Mouse (Mus musculus): ENCODE measurements around the gene Rpgrip1l. TPM values are rescaled to one million over a fixed set of nuclear protein-coding genes. Genes with fewer than 3 reads are reported as not detected.

The Rpgrip1l gene
- polyA plus RNA-seq, 1 experiment from 2014 or later, result 9.9 TPM

GRCm38 (mm10) chr8:91349816-91350215 is 36.8 kb upstream of the Rpgrip1l start:
- Histone ChIP-seq H3K4me1 (replicated peaks) (peaks cover 7% of the 10 kb centered on the region), H3K9ac (no peak overlapping the region), H3K9me3 (no peaks in the 10 kb centered on the region), H3K4me3 (no peak overlapping the region), H3K36me3 (no peaks in the 10 kb centered on the region), H3K27ac (replicated peaks) (no peak overlapping the region), H3K4me2 (no peak overlapping the region), H3K27me3 (no peaks in the 10 kb centered on the region)
- no peak for ATAC-seq (ENCODE audit: low FRiP score, low read depth)
- WGBS, result 92% methylated on average over 7 of the region's 7 CpGs

DNA sequence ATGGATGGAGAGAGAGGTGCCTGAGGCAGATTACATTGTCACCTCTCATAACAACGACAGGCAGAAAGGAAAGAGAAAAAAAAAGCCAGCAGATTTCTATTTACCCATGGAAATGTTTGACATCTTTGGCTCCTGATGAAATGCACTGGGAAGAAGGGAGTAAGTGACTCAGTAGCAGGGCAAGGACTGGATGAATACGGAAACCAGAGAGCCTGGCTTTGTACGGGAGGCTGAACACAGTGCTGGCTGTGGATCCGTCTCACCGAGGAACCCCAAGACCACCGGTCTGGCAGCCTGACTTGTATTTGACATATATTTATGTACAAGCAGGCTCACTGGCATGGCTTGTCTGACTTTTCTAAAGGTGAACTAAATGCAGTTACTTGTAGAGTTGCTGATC is 34.5 kb upstream of the Rpgrip1l start:
- WGBS, result 70% methylated on average over 6 of the region's 6 CpGs
- no peak overlapping the region for H3K27ac ChIP-seq (replicated peaks)
- no peak for ATAC-seq (ENCODE audit: low FRiP score, low read depth)

GRCm38 (mm10) chr8:91347146-91347545 is 34.1 kb upstream of the Rpgrip1l start:
- no peaks in the 10 kb centered on the region for H3K9me3 ChIP-seq
- no peak overlapping the region for H3K4me3 ChIP-seq
- no peaks in the 10 kb centered on the region for H3K36me3 ChIP-seq
- H3K27ac ChIP-seq (replicated peaks), result no peak overlapping the region
- peaks cover 3% of the 10 kb centered on the region; the same call in 1 of the 2 replicates for H3K4me1 ChIP-seq (replicated peaks)
- 88% methylated on average over 10 of the region's 10 CpGs for WGBS
- no peak overlapping the region for H3K9ac ChIP-seq
- no peak overlapping the region for H3K4me2 ChIP-seq
- no peak for ATAC-seq (ENCODE audit: low FRiP score, low read depth)
- no peaks in the 10 kb centered on the region for H3K27me3 ChIP-seq

More for the DNA sequence above, 34.5 kb upstream of the Rpgrip1l start:
- no peak overlapping the region for H3K9ac ChIP-seq
- no peaks in the 10 kb centered on the region for H3K36me3 ChIP-seq
- no peaks in the 10 kb centered on the region for H3K9me3 ChIP-seq
- no peak overlapping the region for H3K4me2 ChIP-seq
- no peak overlapping the region for H3K4me3 ChIP-seq
- H3K27me3 ChIP-seq, result no peaks in the 10 kb centered on the region
- peaks cover 3% of the 10 kb centered on the region; the same call in 1 of the 2 replicates for H3K4me1 ChIP-seq (replicated peaks)

GRCm38 (mm10) chr8:91344659-91345058 is 31.6 kb upstream of the Rpgrip1l start:
- Histone ChIP-seq H3K4me1 (replicated peaks) (no peaks in the 10 kb centered on the region), H3K4me3 (no peak overlapping the region), H3K27me3 (no peaks in the 10 kb centered on the region), H3K27ac (replicated peaks) (no peak overlapping the region), H3K36me3 (no peaks in the 10 kb centered on the region), H3K9me3 (no peaks in the 10 kb centered on the region), H3K9ac (no peak overlapping the region), H3K4me2 (no peak overlapping the region)
- ATAC-seq (ENCODE audit: low FRiP score, low read depth), result no peak
- WGBS, result 94% methylated on average over 11 of the region's 11 CpGs

GRCm38 (mm10) chr8:91342798-91343197 is 29.7 kb upstream of the Rpgrip1l start:
- Histone ChIP-seq H3K4me3 (no peak overlapping the region), H3K27me3 (no peaks in the 10 kb centered on the region), H3K27ac (replicated peaks) (no peak overlapping the region), H3K9ac (no peak overlapping the region), H3K4me2 (no peak overlapping the region), H3K9me3 (no peaks in the 10 kb centered on the region), H3K4me1 (replicated peaks) (no peaks in the 10 kb centered on the region), H3K36me3 (no peaks in the 10 kb centered on the region)
- no peak for ATAC-seq (ENCODE audit: low FRiP score, low read depth)
- 78% methylated on average over 5 of the region's 5 CpGs for WGBS

GRCm38 (mm10) chr8:91342196-91342595 is 29.1 kb upstream of the Rpgrip1l start:
- H3K4me3 ChIP-seq, result no peak overlapping the region
- no peak for ATAC-seq (ENCODE audit: low FRiP score, low read depth)
- WGBS, result 44% methylated on average over 5 of the region's 5 CpGs

DNA sequence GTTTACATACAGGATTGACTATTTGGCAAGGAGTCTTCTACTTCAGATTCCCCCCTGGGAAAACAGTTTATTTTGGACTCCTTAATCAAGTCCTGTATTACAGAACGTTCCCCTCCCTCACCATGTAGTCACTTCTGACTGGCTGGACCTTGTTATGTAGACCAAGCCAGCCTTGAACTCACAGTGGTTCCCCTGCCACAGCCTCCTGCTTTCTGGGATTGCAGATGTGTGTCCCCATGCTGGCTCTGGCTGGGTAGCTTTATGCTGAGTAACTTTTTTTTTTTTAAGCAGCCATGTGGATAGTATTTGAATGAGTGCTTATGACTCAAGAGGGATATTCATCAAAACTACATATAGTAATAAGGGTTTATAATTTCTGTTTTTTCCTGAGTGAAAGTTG is 27.7 kb upstream of the Rpgrip1l start:
- Histone ChIP-seq H3K27me3 (no peaks in the 10 kb centered on the region), H3K36me3 (no peaks in the 10 kb centered on the region), H3K9ac (no peak overlapping the region), H3K4me2 (no peak overlapping the region), H3K27ac (replicated peaks) (no peak overlapping the region), H3K4me3 (no peak overlapping the region), H3K4me1 (replicated peaks) (no peaks in the 10 kb centered on the region), H3K9me3 (no peaks in the 10 kb centered on the region)
- ATAC-seq (ENCODE audit: low FRiP score, low read depth), result no peak
- WGBS, result 76% methylated on average over 1 of the region's 1 CpGs

More at GRCm38 (mm10) chr8:91342196-91342595, 29.1 kb upstream of the Rpgrip1l start:
- Histone ChIP-seq H3K4me1 (replicated peaks) (no peaks in the 10 kb centered on the region), H3K27me3 (no peaks in the 10 kb centered on the region), H3K36me3 (no peaks in the 10 kb centered on the region), H3K9ac (no peak overlapping the region), H3K27ac (replicated peaks) (no peak overlapping the region), H3K4me2 (no peak overlapping the region), H3K9me3 (no peaks in the 10 kb centered on the region)

- Histone ChIP-seq H3K27me3 (no peaks in the 10 kb centered on the region), H3K4me2 (no peak overlapping the region), H3K36me3 (no peaks in the 10 kb centered on the region), H3K4me3 (no peak overlapping the region), H3K4me1 (replicated peaks) (no peaks in the 10 kb centered on the region), H3K9me3 (no peaks in the 10 kb centered on the region), H3K9ac (no peak overlapping the region), H3K27ac (replicated peaks) (no peak overlapping the region)
- WGBS, result 91% methylated on average over 8 of the region's 8 CpGs
- no peak for ATAC-seq (ENCODE audit: low FRiP score, low read depth)
These were observed 26.6 kb upstream of the Rpgrip1l start for GRCm38 (mm10) chr8:91339651-91340050.

DNA sequence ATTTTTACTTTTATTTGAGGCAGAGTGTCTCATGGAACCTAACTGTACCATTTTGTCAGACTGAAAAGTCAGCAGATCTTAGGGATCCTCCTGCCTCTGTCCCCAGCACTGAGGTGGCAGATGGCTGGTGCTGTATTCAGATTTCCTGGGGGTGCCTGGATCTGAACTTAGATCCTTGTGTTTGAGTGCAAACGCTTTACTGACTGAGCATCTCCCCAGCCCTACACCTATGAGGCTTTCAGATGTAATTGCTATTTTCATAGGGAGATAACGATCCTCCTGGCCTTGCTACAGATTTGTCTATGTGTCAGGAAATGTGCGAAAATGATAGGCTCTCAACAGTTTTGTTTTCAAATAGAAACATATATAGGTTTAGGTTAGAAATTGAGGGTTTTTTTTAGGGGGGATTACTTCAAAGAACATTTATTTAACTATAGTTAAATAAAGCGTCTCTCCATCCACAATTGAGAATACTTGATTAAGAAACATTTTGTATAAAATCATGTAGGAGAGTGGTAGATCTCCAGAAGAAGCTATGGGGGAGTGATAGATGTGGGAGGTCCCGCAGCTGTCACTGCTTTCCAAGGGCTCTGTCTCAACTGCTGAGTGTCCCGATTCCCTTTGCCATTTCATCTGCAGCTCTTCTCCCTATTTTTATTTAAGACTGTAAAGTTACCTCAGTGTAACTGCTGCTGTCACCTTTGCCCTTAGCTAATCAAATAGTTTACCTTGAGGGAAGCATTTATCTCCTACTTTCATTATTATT is 25.5 kb upstream of the Rpgrip1l start:
- no peaks in the 10 kb centered on the region for H3K36me3 ChIP-seq
- H3K9ac ChIP-seq, result no peak overlapping the region
- H3K9me3 ChIP-seq, result no peaks in the 10 kb centered on the region
- no peak overlapping the region for H3K27ac ChIP-seq (replicated peaks)
- no peak overlapping the region for H3K4me3 ChIP-seq
- no peaks in the 10 kb centered on the region for H3K27me3 ChIP-seq
- H3K4me1 ChIP-seq (replicated peaks), result no peaks in the 10 kb centered on the region
- no peak for ATAC-seq (ENCODE audit: low FRiP score, low read depth)
- no peak overlapping the region for H3K4me2 ChIP-seq
- WGBS, result 87% methylated on average over 6 of the region's 6 CpGs

GRCm38 (mm10) chr8:91329461-91329850 is 16.4 kb upstream of the Rpgrip1l start:
- H3K9me3 ChIP-seq, result no peaks in the 10 kb centered on the region
- H3K4me1 ChIP-seq (replicated peaks), result peaks cover 49% of the 10 kb centered on the region
- no peaks in the 10 kb centered on the region for H3K27me3 ChIP-seq
- H3K4me2 ChIP-seq, result peak overlapping the region; percentile 41
- no peak for ATAC-seq (ENCODE audit: low FRiP score, low read depth)
- no peaks in the 10 kb centered on the region for H3K36me3 ChIP-seq
- 32% methylated on average over 6 of the region's 6 CpGs for WGBS
- no peak overlapping the region for H3K9ac ChIP-seq
- H3K4me3 ChIP-seq, result no peak overlapping the region
- peak overlapping the region; percentile 74 for H3K27ac ChIP-seq (replicated peaks)

- Histone ChIP-seq H3K27ac (replicated peaks) (peak overlapping the region; percentile 74), H3K36me3 (no peaks in the 10 kb centered on the region), H3K27me3 (no peaks in the 10 kb centered on the region), H3K4me2 (peak overlapping the region; percentile 41), H3K4me1 (replicated peaks) (peaks cover 52% of the 10 kb centered on the region), H3K9ac (no peak overlapping the region), H3K9me3 (no peaks in the 10 kb centered on the region), H3K4me3 (no peak overlapping the region)
- WGBS, result 65% methylated on average over 9 of the region's 9 CpGs
- ATAC-seq (ENCODE audit: low FRiP score, low read depth), result no peak
These were observed 16.0 kb upstream of the Rpgrip1l start for GRCm38 (mm10) chr8:91329056-91329455.

GRCm38 (mm10) chr8:91327471-91328205 is 14.6 kb upstream of the Rpgrip1l start:
- WGBS, result 75% methylated on average over 11 of the region's 11 CpGs
- H3K4me1 ChIP-seq (replicated peaks), result peaks cover 56% of the 10 kb centered on the region
- ATAC-seq (ENCODE audit: low FRiP score, low read depth), result no peak

More at GRCm38 (mm10) chr8:91327471-91328205, 14.6 kb upstream of the Rpgrip1l start:
- Histone ChIP-seq H3K27me3 (no peaks in the 10 kb centered on the region), H3K27ac (replicated peaks) (no peak overlapping the region), H3K4me3 (no peak overlapping the region), H3K9me3 (no peaks in the 10 kb centered on the region), H3K9ac (no peak overlapping the region), H3K4me2 (no peak overlapping the region), H3K36me3 (no peaks in the 10 kb centered on the region)
